Mouse (Mus musculus): ENCODE measurements around the gene Acadl. TPM values are rescaled to one million over a fixed set of nuclear protein-coding genes. Genes with fewer than 3 reads are reported as not detected.
A peak's percentile ranks its signal among the peaks of the same experiment; 100 is the strongest.

Acadl gene
- polyA plus RNA-seq, 1 experiment from 2014 or later = 254 TPM

GRCm38 (mm10) chr1:66816837-66817452, 46.1 kb downstream of the Acadl start:
- Histone ChIP-seq H3K27ac (peak overlapping the region; percentile 98), H3K27me3 (ENCODE audit: insufficient read depth, low read length) (no peaks in the 10 kb centered on the region), H3K9me3 (replicated peaks; ENCODE audit: low read length) (no peaks in the 10 kb centered on the region), H3K9ac (ENCODE audit: low read depth, low read length) (peak overlapping the region; percentile 84), H3K4me1 (replicated peaks; ENCODE audit: insufficient read depth, low read length) (peaks cover 15% of the 10 kb centered on the region; the same call in 1 of the 2 replicates), H3K4me3 (replicated peaks; ENCODE audit: low read depth, low read length) (peak overlapping the region; percentile 86), H3K36me3 (ENCODE audit: insufficient read depth, low read length) (no peaks in the 10 kb centered on the region), H3K4me2 (ENCODE audit: low read length) (peak overlapping the region; percentile 82)
- no peak; the same call in 1 of the 2 replicates for TF ChIP-seq CTCF (IDR thresholded peaks at IDR 0.05; ENCODE audit: low read depth)
- ATAC-seq (replicated peaks; ENCODE audit: low FRiP score, low read depth) (peak; percentile 88), DNase-seq (ENCODE audit: low spot score) (peak; percentile 92)
- WGBS = under 1% methylated on average over 51 of the region's 63 CpGs

- Histone ChIP-seq H3K4me2 (ENCODE audit: low read length) (peak overlapping the region; percentile 65), H3K4me1 (replicated peaks; ENCODE audit: insufficient read depth, low read length) (peaks cover 15% of the 10 kb centered on the region; the same call in 1 of the 2 replicates), H3K4me3 (replicated peaks; ENCODE audit: low read depth, low read length) (peak overlapping the region; percentile 86), H3K9me3 (replicated peaks; ENCODE audit: low read length) (no peaks in the 10 kb centered on the region), H3K9ac (ENCODE audit: low read depth, low read length) (peak overlapping the region; percentile 84), H3K36me3 (ENCODE audit: insufficient read depth, low read length) (no peaks in the 10 kb centered on the region), H3K27ac (peak overlapping the region; percentile 98), H3K27me3 (ENCODE audit: insufficient read depth, low read length) (no peaks in the 10 kb centered on the region)
- under 1% methylated on average over 39 of the region's 39 CpGs for WGBS
- DNase-seq (ENCODE audit: low spot score) (peak; percentile 88), ATAC-seq (replicated peaks; ENCODE audit: low FRiP score, low read depth) (peak; percentile 14; the same call in 1 of the 2 replicates)
- no peak for TF ChIP-seq CTCF (IDR thresholded peaks at IDR 0.05; ENCODE audit: low read depth)
Observed at GRCm38 (mm10) chr1:66815941-66816777, 46.9 kb downstream of the Acadl start.

DNA sequence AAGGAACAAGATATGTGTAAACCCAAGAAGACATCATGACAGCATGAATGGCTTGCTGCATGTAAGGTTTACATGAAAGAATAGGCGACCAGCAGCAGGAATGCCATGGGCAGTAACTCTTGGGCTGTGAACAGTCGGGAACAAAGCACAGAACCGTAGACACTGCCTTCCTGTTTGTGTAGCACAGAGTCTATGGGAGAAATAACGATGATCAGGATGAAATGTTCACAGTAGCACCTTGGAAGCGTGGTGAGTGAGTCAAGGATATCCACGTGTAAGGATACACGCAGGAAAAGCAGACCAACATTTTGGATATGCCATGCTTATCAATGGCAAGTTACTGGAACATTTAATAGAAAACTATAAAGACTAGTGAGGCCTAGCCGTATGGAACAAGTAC, 48.3 kb downstream of the Acadl start:
- DNase-seq (ENCODE audit: low spot score) (peak; percentile 30), ATAC-seq (replicated peaks; ENCODE audit: low FRiP score, low read depth) (no peak)
- 38% methylated on average over 8 of the region's 8 CpGs for WGBS
- Histone ChIP-seq H3K9ac (ENCODE audit: low read depth, low read length) (no peak overlapping the region), H3K9me3 (replicated peaks; ENCODE audit: low read length) (no peaks in the 10 kb centered on the region), H3K4me3 (replicated peaks; ENCODE audit: low read depth, low read length) (no peak overlapping the region), H3K27me3 (ENCODE audit: insufficient read depth, low read length) (no peaks in the 10 kb centered on the region), H3K36me3 (ENCODE audit: insufficient read depth, low read length) (no peaks in the 10 kb centered on the region), H3K4me1 (replicated peaks; ENCODE audit: insufficient read depth, low read length) (peaks cover 11% of the 10 kb centered on the region; the same call in 1 of the 2 replicates), H3K27ac (peak overlapping the region; percentile 11; the same call in 1 of the 2 replicates), H3K4me2 (ENCODE audit: low read length) (peak overlapping the region; percentile 65)
- TF ChIP-seq CTCF (IDR thresholded peaks at IDR 0.05; ENCODE audit: low read depth) = no peak

DNA sequence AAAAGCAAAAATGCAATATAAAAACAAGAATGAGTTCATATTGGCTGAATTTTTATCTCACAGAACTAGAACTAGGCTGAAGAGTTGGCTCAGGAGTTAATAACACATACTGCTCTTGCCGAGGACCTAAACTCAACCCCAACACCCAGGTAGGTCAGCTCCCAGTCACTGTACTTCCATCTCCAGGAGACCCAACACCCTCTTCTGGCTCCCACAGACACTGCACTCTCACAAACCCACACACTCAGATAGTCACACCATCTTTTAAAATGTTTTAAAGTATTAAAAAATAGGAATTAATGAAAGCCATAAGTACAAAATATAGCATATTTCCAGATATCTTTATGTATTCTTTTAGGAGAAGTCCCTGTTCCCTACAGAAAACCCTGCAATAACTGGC, 49.9 kb downstream of the Acadl start:
- Histone ChIP-seq H3K36me3 (ENCODE audit: insufficient read depth, low read length) (no peaks in the 10 kb centered on the region), H3K4me1 (replicated peaks; ENCODE audit: insufficient read depth, low read length) (peaks cover 14% of the 10 kb centered on the region; the same call in 1 of the 2 replicates), H3K27me3 (ENCODE audit: insufficient read depth, low read length) (no peaks in the 10 kb centered on the region), H3K27ac (no peak overlapping the region), H3K9me3 (replicated peaks; ENCODE audit: low read length) (no peaks in the 10 kb centered on the region), H3K4me2 (ENCODE audit: low read length) (no peak overlapping the region), H3K4me3 (replicated peaks; ENCODE audit: low read depth, low read length) (no peak overlapping the region), H3K9ac (ENCODE audit: low read depth, low read length) (no peak overlapping the region)
- DNase-seq (ENCODE audit: low spot score) (no peak), ATAC-seq (replicated peaks; ENCODE audit: low FRiP score, low read depth) (no peak)
- 74% methylated on average over 1 of the region's 1 CpGs for whole genome bisulfite sequencing
- peak; percentile 5; the same call in 1 of the 2 replicates for TF ChIP-seq CTCF (IDR thresholded peaks at IDR 0.05; ENCODE audit: low read depth)

GRCm38 (mm10) chr1:66806821-66807220, 56.3 kb downstream of the Acadl start:
- H3K36me3 ChIP-seq (ENCODE audit: insufficient read depth, low read length) = 0 out of 2 replicates have a peak, but pooled peaks cover 2% of the 10 kb centered on the region
- H3K4me2 ChIP-seq (ENCODE audit: low read length) = no peak overlapping the region
- H3K27ac ChIP-seq = no peak overlapping the region
- H3K9ac ChIP-seq (ENCODE audit: low read depth, low read length) = no peak overlapping the region
- DNase-seq (ENCODE audit: low spot score) (no peak), ATAC-seq (replicated peaks; ENCODE audit: low FRiP score, low read depth) (no peak)
- H3K4me3 ChIP-seq (replicated peaks; ENCODE audit: low read depth, low read length) = no peak overlapping the region
- no peaks in the 10 kb centered on the region for H3K27me3 ChIP-seq (ENCODE audit: insufficient read depth, low read length)
- H3K4me1 ChIP-seq (replicated peaks; ENCODE audit: insufficient read depth, low read length) = peaks cover 6% of the 10 kb centered on the region; the same call in 1 of the 2 replicates
- H3K9me3 ChIP-seq (replicated peaks; ENCODE audit: low read length) = no peaks in the 10 kb centered on the region
- no peak for TF ChIP-seq CTCF (IDR thresholded peaks at IDR 0.05; ENCODE audit: low read depth)
- 93% methylated on average over 1 of the region's 1 CpGs for WGBS

GRCm38 (mm10) chr1:66805408-66805807, 57.7 kb downstream of the Acadl start:
- DNase-seq (ENCODE audit: low spot score) (no peak), ATAC-seq (replicated peaks; ENCODE audit: low FRiP score, low read depth) (no peak)
- TF ChIP-seq CTCF (IDR thresholded peaks at IDR 0.05; ENCODE audit: low read depth) = 0 out of 2 replicates have a peak, but pooled peaks have one; percentile 16
- Histone ChIP-seq H3K4me2 (ENCODE audit: low read length) (no peak overlapping the region), H3K4me3 (replicated peaks; ENCODE audit: low read depth, low read length) (no peak overlapping the region), H3K36me3 (ENCODE audit: insufficient read depth, low read length) (0 out of 2 replicates have a peak, but pooled peaks cover 10% of the 10 kb centered on the region), H3K4me1 (replicated peaks; ENCODE audit: insufficient read depth, low read length) (peaks cover 6% of the 10 kb centered on the region; the same call in 1 of the 2 replicates), H3K9me3 (replicated peaks; ENCODE audit: low read length) (no peaks in the 10 kb centered on the region), H3K27me3 (ENCODE audit: insufficient read depth, low read length) (no peaks in the 10 kb centered on the region), H3K9ac (ENCODE audit: low read depth, low read length) (no peak overlapping the region), H3K27ac (no peak overlapping the region)
- 73% methylated on average over 1 of the region's 1 CpGs for WGBS
